Mouse (Mus musculus): ENCODE data around the gene Gm10318.
A peak's percentile ranks its signal among the peaks of the same experiment; 100 is the strongest.

The Gm10318 gene

GRCm38 (mm10) chr10:77852559-77852958, at the start of gene Gm10318:
Gene Gm10318 (plus strand): TSS chr10:77852859.
- no peak for DNase-seq (ENCODE audit: low read depth)

DNA sequence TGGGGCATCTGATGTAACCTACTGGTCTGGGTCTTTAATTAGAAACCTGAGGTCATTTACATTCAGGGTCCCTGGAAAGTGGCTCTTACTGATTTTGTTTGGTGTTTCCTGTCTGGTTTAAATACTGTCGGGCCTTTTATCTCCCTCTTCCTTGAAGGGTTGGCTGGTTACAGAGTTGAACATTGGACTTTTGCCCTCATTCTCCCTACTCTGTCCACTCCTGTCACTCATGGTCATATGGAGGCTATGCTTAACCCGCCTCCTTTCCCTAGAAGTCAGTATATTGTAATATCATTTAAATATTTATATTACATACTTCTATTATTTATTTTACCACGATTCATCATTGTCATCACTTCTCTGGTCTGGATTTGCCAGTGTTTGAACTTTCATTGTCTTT, 48.6 kb upstream of the Gm10318 start:
- no peak for DNase-seq (ENCODE audit: low read depth)

DNA sequence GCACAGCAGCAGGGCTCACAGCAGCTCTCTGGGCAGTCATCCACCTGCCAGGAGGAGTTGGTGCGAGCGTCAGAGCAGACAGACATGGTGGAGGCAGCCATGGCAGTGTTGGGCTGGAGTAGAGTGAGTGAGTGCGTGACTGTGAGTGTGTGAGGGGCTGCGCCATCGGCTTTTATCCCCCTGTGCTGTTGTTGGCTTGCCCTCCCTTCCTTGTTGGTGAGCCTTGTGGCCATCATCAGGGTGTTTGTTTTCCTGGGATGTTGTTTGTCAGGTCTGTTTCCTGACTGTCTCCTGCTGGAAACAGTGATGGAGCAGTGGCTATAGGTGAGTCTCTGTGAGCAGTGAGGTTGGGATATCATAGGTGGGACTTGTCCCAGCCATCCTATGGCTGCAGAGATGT, 40.9 kb upstream of the Gm10318 start, which contains the start of gene Gm9507:
Gene Gm9507, minus strand, starts transcription at position 101 of the 400 bp plus-strand sequence.
- DNase-seq (ENCODE audit: low read depth), result no peak

DNA sequence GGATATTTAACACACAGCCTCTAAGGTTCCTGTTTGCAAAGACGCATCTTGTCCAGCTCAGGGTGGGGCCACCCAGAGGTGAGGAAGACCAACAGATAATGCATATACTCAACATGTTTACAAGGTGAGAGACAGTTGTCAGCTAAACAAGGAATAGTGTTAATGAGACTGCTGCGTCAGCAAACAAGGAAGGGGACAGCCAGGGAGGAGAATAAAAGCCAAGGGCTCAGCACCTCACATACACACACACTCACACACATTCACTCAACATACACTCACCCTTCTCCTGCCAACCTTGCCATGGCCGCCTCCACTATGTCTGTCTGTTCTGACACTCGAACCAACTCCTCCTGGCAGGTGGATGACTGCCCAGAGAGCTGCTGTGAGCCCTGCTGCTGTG, 38.3 kb upstream of the Gm10318 start, which contains the start of gene Gm2696:
Gene Gm2696, plus strand, starts transcription at position 301 of the 400 bp plus-strand sequence.
- DNase-seq (ENCODE audit: low read depth), result no peak

- peak; percentile 41 for DNase-seq (ENCODE audit: low read depth)
Observed at GRCm38 (mm10) chr10:77815514-77815913, 37.1 kb upstream of the Gm10318 start.

DNA sequence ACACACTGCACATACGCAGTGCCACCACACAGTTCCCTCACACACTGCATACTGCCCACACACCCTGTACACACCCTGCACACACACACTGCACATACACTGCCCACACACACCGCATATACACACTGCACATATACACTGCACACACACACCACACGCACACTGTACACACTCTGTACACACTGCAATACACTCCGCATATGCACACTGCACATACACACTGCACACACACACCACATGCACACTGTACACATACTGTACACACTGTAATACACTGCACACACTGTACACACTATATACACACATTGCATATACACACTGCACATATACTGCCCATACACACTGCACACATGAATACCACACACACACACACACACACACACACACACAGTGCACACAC, 34.1 kb upstream of the Gm10318 start:
- no peak for DNase-seq (ENCODE audit: low read depth)

GRCm38 (mm10) chr10:77819203-77819602, 33.5 kb upstream of the Gm10318 start:
- no peak for DNase-seq (ENCODE audit: low read depth)

- no peak for DNase-seq (ENCODE audit: low read depth)
Observed at GRCm38 (mm10) chr10:77826951-77827350, 25.7 kb upstream of the Gm10318 start, which contains the start of gene Krtap10-4. Gene Krtap10-4 (minus strand): TSS chr10:77827095.

DNA sequence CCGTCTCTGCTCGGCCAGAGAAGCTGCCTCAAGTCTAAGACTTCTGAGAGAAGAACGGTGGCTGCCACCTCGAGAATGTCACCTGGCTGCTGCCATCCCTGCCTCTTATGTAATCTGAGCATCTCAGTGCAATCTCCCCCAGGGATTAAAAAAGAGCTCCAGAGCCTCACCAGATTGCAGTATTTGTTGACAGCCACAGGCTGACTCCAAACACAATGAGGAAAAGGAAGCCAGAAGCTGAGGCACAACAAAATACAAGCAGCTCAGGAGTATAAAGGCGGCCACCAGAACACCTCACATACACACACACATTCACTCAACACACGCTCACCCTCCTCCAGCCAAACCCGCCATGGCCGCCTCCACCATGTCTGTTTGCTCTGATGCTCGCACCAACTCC, 17.0 kb upstream of the Gm10318 start, which contains the start of gene Krtap10-10:
Gene Krtap10-10, plus strand, starts transcription at position 301 of the 400 bp plus-strand sequence.
- no peak for DNase-seq (ENCODE audit: low read depth)

- DNase-seq (ENCODE audit: low read depth), result no peak
Observed at GRCm38 (mm10) chr10:77839006-77839405, 13.7 kb upstream of the Gm10318 start.

- DNase-seq (ENCODE audit: low read depth), result no peak
Observed at GRCm38 (mm10) chr10:77846503-77846902, 6.2 kb upstream of the Gm10318 start, which contains the start of gene Gm36176. Gene Gm36176 (plus strand): TSS chr10:77846803.

DNA sequence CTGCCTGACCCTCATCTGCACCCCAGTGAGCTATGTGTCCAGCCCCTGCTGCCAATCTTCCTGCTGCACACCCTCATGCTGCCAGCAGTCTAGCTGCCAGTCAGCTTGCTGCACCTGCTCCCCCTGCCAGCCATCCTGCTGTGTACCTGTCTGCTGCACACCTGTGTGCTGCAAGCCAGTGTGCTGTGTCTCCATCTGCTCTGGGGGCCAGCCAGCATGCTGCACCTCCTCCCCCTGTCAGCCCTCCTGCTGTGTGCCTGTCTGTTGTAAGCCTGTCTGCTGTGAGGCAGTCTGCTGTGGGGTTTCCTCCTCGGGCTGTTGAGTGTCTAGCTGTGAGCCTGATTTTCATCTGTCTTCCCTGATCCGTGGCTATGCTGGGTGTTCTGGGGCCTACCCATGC, 5.7 kb upstream of the Gm10318 start:
- no peak for DNase-seq (ENCODE audit: low read depth)

DNA sequence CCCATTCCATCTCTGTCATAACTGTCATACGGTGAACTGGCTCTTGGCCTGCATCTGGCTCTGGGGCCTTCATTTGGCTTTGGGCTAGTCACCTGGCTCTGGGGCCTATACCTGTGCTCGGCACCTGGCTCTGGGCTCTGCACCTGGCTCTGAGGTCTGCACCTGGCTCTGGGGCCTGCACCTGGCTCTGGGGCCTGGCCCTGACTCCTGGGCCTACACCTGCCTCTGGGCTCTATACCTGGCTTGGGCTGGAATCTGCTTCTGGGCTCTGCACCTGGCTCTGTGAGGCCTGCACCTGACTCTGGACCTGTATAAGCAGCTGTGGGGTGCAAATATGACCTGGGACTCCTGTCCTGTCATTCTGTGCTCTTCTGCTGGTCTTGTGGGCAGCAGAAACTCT, 5.1 kb upstream of the Gm10318 start:
- no peak for DNase-seq (ENCODE audit: low read depth)

DNA sequence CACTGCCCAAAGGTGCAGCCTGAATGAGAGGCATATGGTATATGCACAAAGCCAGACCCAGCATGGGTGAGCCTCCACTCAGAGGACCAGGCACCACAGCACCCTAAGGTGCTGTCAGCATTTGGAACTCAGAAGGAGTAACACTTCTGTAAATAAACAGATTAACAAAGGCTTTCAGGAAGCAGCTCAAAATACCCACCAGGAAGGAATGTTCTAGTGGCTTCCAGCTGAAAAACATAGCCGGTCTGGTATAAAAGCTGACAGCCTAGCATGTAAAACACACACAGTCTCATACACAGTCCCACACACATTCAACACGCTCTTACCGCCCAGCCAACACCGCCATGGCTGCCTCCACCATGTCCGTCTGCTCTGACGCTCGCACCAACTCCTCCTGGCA, 9.0 kb downstream of the Gm10318 start, which contains the start of gene Gm3285:
Gene Gm3285, plus strand, starts transcription at position 301 of the 400 bp plus-strand sequence.
- no peak for DNase-seq (ENCODE audit: low read depth)

DNA sequence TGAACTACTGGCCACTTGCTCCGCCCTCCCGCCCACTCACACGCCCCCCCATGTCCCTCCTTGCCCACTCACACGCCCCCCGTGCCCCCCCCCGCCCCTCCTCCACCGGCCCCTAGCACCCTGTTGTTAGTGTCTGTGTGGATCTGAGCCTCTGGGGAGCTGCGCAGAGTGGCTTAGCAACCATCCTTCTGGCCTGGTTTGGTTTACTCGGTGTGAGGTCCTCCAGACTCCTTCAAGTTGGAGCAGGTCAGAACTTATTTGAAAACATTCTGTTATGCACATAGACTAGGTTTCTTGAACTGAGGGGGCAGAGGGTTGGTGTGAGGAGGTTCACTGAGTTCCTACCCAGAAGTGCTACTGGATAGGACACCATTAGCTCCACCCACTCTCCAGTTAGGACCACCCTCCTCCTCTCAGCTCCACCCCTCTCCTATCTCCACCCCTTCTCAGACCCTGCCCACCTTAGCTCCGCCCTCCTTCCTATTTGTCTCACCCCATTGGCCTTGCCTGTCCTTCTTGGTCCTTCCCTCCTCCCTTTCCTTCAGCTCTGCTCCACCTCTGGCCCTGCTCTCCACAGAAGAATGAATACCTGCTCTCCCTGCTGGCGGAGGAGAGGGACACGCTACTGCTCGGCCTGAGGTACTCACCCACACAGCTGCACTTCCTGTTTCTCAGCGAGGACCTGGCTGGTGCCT, 11.6 kb downstream of the Gm10318 start:
- peak; percentile 29 for DNase-seq (ENCODE audit: low read depth)

- DNase-seq (ENCODE audit: low read depth), result no peak
Observed at GRCm38 (mm10) chr10:77864762-77865143, 12.1 kb downstream of the Gm10318 start.

DNA sequence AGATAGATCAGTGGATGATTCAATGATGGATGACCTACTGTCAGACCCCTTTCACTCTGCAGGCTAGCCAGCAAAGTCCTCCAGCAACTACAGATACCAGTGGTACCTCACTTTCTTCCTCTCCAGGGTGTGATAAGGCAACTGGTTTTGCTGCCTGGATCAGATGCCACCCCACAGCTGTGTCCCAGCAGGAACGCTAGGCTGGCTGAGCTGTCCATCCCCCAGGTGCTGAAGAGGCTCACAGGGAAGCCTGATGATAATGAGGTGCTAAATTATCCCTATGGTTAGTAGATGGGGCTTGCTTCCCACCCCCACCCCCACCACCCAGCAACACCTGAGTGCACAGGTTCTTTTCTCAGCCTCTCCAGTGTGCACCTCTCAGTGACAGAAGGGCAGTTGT, 14.9 kb downstream of the Gm10318 start:
- DNase-seq (ENCODE audit: low read depth), result peak; percentile 27

DNA sequence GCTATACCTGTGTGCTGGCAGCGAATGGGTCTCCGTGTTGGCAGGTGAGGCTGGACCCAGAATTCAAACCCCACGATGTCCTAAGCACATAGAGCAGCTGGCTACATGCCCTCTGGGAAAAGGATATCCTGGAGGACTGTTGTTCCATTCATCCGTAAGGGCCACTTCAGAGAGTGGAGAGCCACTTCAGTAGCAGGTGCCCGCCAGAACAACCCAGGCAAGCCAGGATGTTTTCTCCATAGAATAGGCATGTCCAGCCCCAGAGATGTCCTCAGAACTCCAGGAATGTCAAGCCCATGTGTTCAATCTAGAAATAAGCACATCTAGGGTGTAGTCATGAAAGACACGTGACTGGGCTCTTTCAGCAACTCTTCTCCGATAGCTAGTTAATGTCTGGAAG, 17.0 kb downstream of the Gm10318 start:
- DNase-seq (ENCODE audit: low read depth), result no peak

DNA sequence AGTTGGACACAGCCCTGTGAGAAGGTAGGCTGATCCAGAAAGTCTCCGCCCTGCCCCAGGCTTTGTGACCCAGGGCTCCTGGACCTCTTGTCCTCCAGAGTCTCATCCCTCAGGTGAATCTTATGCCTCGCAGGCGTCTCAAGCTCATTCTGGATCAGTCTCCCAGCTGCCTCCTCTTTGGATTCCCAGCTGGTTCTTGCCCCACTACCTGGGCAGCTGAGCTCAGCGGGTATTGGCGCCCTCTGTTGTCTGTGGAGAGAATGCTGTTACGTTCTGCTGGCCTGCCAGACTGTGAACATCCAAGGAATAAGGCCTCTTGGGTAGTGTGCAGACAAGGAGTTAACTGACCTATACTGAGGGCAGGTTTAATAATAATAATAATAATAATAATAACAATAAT, 26.3 kb downstream of the Gm10318 start:
- peak; percentile 52 for DNase-seq (ENCODE audit: low read depth)

DNA sequence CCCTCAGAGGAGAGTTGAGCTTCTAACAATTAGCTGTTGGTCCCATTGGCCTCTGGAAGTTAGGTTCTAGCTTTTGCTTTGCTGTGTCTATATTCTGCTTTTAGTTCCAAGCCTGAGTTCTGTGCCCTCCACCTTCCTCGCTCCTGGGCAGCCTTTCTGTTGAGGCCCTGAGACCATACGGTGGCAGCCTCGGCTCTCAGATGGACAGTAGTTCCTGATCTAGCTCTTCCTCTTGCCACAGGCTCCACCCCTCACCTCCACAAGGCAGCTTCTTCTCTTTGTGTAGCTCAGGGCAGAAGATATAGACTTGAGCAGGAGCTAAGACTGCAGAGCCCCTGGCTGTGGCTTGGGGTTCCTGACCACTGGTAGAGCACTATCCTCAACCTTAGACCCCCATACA, 27.6 kb downstream of the Gm10318 start:
- DNase-seq (ENCODE audit: low read depth), result no peak

DNA sequence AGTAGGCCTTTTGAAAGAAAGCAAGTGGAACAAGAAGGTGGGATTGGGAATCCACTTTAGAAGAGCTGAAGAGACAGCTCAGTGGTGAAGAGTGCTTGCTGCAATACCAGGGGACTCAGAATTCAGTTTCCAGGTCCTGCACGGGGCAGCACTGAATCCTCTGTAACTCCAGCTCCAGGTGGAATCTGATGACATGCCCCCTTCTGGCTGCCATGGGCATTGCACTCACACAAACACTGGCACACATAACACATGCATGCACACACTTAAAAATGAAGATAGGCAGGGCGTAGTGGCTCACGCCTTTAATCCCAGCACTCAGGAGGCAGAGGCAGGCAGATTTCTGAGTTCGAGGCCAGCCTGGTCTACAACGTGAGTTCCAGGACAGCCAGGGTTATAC, 29.9 kb downstream of the Gm10318 start:
- DNase-seq (ENCODE audit: low read depth), result peak; percentile 24

- peak; percentile 44 for DNase-seq (ENCODE audit: low read depth)
Observed at GRCm38 (mm10) chr10:77886007-77886747, 33.5 kb downstream of the Gm10318 start.

- DNase-seq (ENCODE audit: low read depth), result no peak
Observed at GRCm38 (mm10) chr10:77890987-77891565, 38.4 kb downstream of the Gm10318 start.

Data from NIH3T3 (cell line).